Mouse (Mus musculus) left cerebral cortex, postnatal 36 days (tissue): ENCODE results near the gene Tdpoz2. TPM values are rescaled to one million over a fixed set of nuclear protein-coding genes. Genes with fewer than 3 reads are reported as not detected.
"Not testable (repeated sequence)": the region's sequence is repeated elsewhere in the genome, so short reads cannot be mapped to it uniquely, and the experiment has no call there.

Experiments
- DNase-seq, 2 experiments: peaks; one replicate each; pipeline ENCODE4 v3.0.0; 2021 to 2022; ENCODE audit warnings: low spot score in 2 of 2, mixed read lengths in 1 of 2
- intact Hi-C: fragments of 180-260 bp; cut with DNase I; formaldehyde crosslinking; loops from one replicate; pipeline ENCODE4 v1.15.1; 2025
- total RNA-seq, 2 experiments: library from RNA; stranded (reverse); gene quantifications; 2 replicates each; pipeline ENCODE4 v1.2.3; 2021

Tdpoz2 gene
- not detected for total RNA-seq

- intact Hi-C loops: no loop called here
- DNase-seq: no peak
Observed at GRCm38 (mm10) chr3:93652586-93652985, at the start of gene Tdpoz2. TSS of gene Tdpoz2 (minus strand) at chr3:93652686.

- intact Hi-C loops, DNase-seq: not testable (repeated sequence)
Observed at GRCm38 (mm10) chr3:93692970-93693369, 40.5 kb upstream of the Tdpoz2 start, which contains the start of gene Gm37596. TSS of gene Gm37596 (minus strand) at chr3:93693070.

- intact Hi-C loops: not testable (repeated sequence)
Observed at GRCm38 (mm10) chr3:93676210-93676609, 23.7 kb upstream of the Tdpoz2 start, which contains the start of gene Tdpoz1. TSS of gene Tdpoz1 (minus strand) at chr3:93676310.

GRCm38 (mm10) chr3:93670805-93671503 is 18.5 kb upstream of the Tdpoz2 start:
- intact Hi-C loops, DNase-seq: not testable (repeated sequence)

More at GRCm38 (mm10) chr3:93676210-93676609, 23.7 kb upstream of the Tdpoz2 start, which contains the start of gene Tdpoz1:
- DNase-seq: not testable (repeated sequence)

DNA sequence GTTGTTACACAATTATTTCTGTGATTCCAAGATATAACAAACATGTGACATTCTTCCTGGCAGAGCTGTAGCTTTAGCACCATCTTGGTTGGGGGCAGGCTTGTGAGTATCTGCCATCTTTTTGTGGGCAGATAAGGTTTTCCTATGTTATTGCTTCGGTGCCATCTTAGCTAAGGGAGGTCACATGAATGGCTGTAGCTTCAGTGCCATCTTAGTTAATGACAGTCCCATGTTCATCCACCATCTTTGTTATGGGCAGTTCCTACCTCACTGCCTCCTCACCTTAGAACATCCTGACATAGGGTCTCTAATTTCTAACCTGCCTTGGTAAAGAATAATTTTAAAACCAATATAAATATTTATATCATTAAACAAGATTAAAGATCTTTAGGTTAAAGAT is 1.8 kb upstream of the Tdpoz2 start:
- no peak for DNase-seq
- intact Hi-C loops: no loop called here

GRCm38 (mm10) chr3:93630917-93631714 is 21.4 kb downstream of the Tdpoz2 start:
- intact Hi-C loops, DNase-seq: not testable (repeated sequence)

DNA sequence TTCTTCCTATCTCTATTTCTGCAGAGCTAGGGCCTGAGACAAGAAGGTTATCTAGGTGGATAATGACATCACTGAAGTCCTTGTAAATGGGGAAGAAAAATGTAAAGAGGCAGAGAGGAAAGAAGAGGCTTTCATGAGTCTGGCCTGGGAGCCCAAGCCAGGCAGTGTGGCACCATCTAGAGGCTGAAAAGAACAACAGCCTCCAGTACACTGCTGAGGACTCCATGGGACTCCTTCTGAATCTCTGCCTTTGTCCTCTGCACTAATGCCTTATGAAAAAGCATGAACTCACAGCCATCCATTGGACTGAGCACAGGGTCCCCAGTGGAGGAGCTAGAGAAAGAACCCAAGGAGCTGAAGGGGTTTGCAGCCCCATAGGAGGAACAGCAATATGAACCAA is 43.5 kb downstream of the Tdpoz2 start:
- intact Hi-C loops, DNase-seq: not testable (repeated sequence)

DNA sequence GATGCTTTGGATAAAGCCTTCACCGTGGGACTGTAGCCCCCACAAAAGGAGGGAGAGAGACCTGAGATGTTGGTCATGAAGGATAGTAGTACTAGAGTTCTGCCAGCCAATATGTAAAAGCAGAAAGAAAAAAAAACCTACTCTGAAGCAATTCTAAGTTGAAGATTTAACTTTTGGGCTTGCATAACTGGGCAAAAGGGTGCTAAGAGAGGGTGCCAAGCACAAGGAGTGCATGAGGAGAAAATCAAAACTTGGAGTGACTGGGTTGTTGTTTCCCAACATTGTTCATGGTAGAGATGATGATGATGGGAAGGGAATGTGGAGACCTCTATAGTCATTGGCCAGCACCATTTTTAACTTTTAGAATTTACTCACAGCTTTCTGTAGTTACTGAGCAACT is 50.6 kb downstream of the Tdpoz2 start:
- intact Hi-C loops: no loop called here
- DNase-seq: no peak

Other genes with a start within 250 kb of the Tdpoz2 start
- gene Tchh, start 210.4 kb downstream of the Tdpoz2 start, total RNA-seq: 1 to 10 TPM; 2.0 to 2.3 TPM
- not detected for gene Tchhl1, start 183.9 kb downstream of the Tdpoz2 start, total RNA-seq
- gene S100a11, start 132.2 kb downstream of the Tdpoz2 start, total RNA-seq: 1 to 10 TPM; 7.0 to 9.9 TPM
- 10 to 100 TPM; 32.5 to 40.0 TPM for gene S100a10, start 97.6 kb downstream of the Tdpoz2 start, total RNA-seq
- gene Tdpoz1, start 23.6 kb upstream of the Tdpoz2 start, total RNA-seq: not detected
- gene Gm37596, start 40.4 kb upstream of the Tdpoz2 start, total RNA-seq: not detected
- not detected for gene Gm5773, start 120.3 kb upstream of the Tdpoz2 start, total RNA-seq
- not detected for gene Tdpoz4, start 143.7 kb upstream of the Tdpoz2 start, total RNA-seq
- gene Tdpoz3, start 173.3 kb upstream of the Tdpoz2 start, total RNA-seq: not detected